Mouse (Mus musculus): Measurements from ENCODE around the gene Vps37b. TPM values are rescaled to one million over a fixed set of nuclear protein-coding genes. Genes with fewer than 3 reads are reported as not detected.

The Vps37b gene
- polyA plus RNA-seq, 1 experiment, result 39.3 TPM

GRCm38 (mm10) chr5:123969216-123969615 is 62.9 kb downstream of the Vps37b start:
- WGBS, result 76% methylated on average over 8 of the region's 8 CpGs
- no peak for DNase-seq
- Histone ChIP-seq H3K4me3 (replicated peaks; ENCODE audit: extremely low read depth, low read depth, low read length) (no peak overlapping the region), H3K4me1 (ENCODE audit: control insufficient read depth, insufficient read depth, low read length) (no peaks in the 10 kb centered on the region)
- TF ChIP-seq POLR2A (IDR thresholded peaks at IDR 0.05; ENCODE audit: borderline replicate concordance, extremely low read depth, low read depth, low read length) (no peak), CTCF (IDR thresholded peaks at IDR 0.05; ENCODE audit: insufficient read depth, low read length) (no peak)

- Histone ChIP-seq H3K4me3 (replicated peaks; ENCODE audit: extremely low read depth, low read depth, low read length) (no peak overlapping the region), H3K4me1 (ENCODE audit: control insufficient read depth, insufficient read depth, low read length) (no peaks in the 10 kb centered on the region)
- DNase-seq, result no peak
- WGBS, result 74% methylated on average over 5 of the region's 5 CpGs
- TF ChIP-seq POLR2A (IDR thresholded peaks at IDR 0.05; ENCODE audit: borderline replicate concordance, extremely low read depth, low read depth, low read length) (no peak), CTCF (IDR thresholded peaks at IDR 0.05; ENCODE audit: insufficient read depth, low read length) (no peak)
These were observed 63.6 kb downstream of the Vps37b start for GRCm38 (mm10) chr5:123968468-123968867.

- DNase-seq, result no peak
- Histone ChIP-seq H3K4me1 (ENCODE audit: control insufficient read depth, insufficient read depth, low read length) (no peaks in the 10 kb centered on the region), H3K4me3 (replicated peaks; ENCODE audit: extremely low read depth, low read depth, low read length) (no peak overlapping the region)
- 94% methylated on average over 2 of the region's 2 CpGs for WGBS
- TF ChIP-seq CTCF (IDR thresholded peaks at IDR 0.05; ENCODE audit: insufficient read depth, low read length) (no peak), POLR2A (IDR thresholded peaks at IDR 0.05; ENCODE audit: borderline replicate concordance, extremely low read depth, low read depth, low read length) (no peak)
These were observed 65.3 kb downstream of the Vps37b start for GRCm38 (mm10) chr5:123966759-123967158.

- DNase-seq, result no peak
- WGBS, result 87% methylated on average over 4 of the region's 4 CpGs
- no peak overlapping the region for H3K4me3 ChIP-seq (replicated peaks; ENCODE audit: extremely low read depth, low read depth, low read length)
- H3K4me1 ChIP-seq (ENCODE audit: control insufficient read depth, insufficient read depth, low read length), result no peaks in the 10 kb centered on the region
- TF ChIP-seq CTCF (IDR thresholded peaks at IDR 0.05; ENCODE audit: insufficient read depth, low read length) (no peak), POLR2A (IDR thresholded peaks at IDR 0.05; ENCODE audit: borderline replicate concordance, extremely low read depth, low read depth, low read length) (no peak)
These were observed 67.9 kb downstream of the Vps37b start for GRCm38 (mm10) chr5:123964208-123964607.

- DNase-seq, result no peak
- WGBS, result 88% methylated on average over 12 of the region's 12 CpGs
- H3K4me3 ChIP-seq (replicated peaks; ENCODE audit: extremely low read depth, low read depth, low read length), result no peak overlapping the region
- TF ChIP-seq CTCF (IDR thresholded peaks at IDR 0.05; ENCODE audit: insufficient read depth, low read length) (no peak), POLR2A (IDR thresholded peaks at IDR 0.05; ENCODE audit: borderline replicate concordance, extremely low read depth, low read depth, low read length) (no peak)
- H3K4me1 ChIP-seq (ENCODE audit: control insufficient read depth, insufficient read depth, low read length), result no peaks in the 10 kb centered on the region
These were observed 71.0 kb downstream of the Vps37b start for GRCm38 (mm10) chr5:123961046-123961445.

- TF ChIP-seq CTCF (IDR thresholded peaks at IDR 0.05; ENCODE audit: insufficient read depth, low read length), result no peak
- TF ChIP-seq POLR2A (IDR thresholded peaks at IDR 0.05; ENCODE audit: borderline replicate concordance, extremely low read depth, low read depth, low read length), result no peak
- peak; percentile 26 for DNase-seq
- Histone ChIP-seq H3K4me3 (replicated peaks; ENCODE audit: extremely low read depth, low read depth, low read length) (no peak overlapping the region), H3K4me1 (ENCODE audit: control insufficient read depth, insufficient read depth, low read length) (no peaks in the 10 kb centered on the region)
- WGBS, result 46% methylated on average over 8 of the region's 8 CpGs
These were observed 71.9 kb downstream of the Vps37b start for GRCm38 (mm10) chr5:123960129-123960528.

GRCm38 (mm10) chr5:123959018-123959417 is 73.1 kb downstream of the Vps37b start:
- TF ChIP-seq POLR2A (IDR thresholded peaks at IDR 0.05; ENCODE audit: borderline replicate concordance, extremely low read depth, low read depth, low read length), result no peak
- no peak for TF ChIP-seq CTCF (IDR thresholded peaks at IDR 0.05; ENCODE audit: insufficient read depth, low read length)
- 78% methylated on average over 3 of the region's 3 CpGs for WGBS

GRCm38 (mm10) chr5:123957213-123957612 is 74.9 kb downstream of the Vps37b start:
- no peak for TF ChIP-seq POLR2A (IDR thresholded peaks at IDR 0.05; ENCODE audit: borderline replicate concordance, extremely low read depth, low read depth, low read length)
- no peak for TF ChIP-seq CTCF (IDR thresholded peaks at IDR 0.05; ENCODE audit: insufficient read depth, low read length)
- WGBS, result 93% methylated on average over 8 of the region's 8 CpGs
- Histone ChIP-seq H3K4me3 (replicated peaks; ENCODE audit: extremely low read depth, low read depth, low read length) (no peak overlapping the region), H3K4me1 (ENCODE audit: control insufficient read depth, insufficient read depth, low read length) (no peaks in the 10 kb centered on the region)
- no peak for DNase-seq

More at GRCm38 (mm10) chr5:123959018-123959417, 73.1 kb downstream of the Vps37b start:
- DNase-seq, result no peak
- Histone ChIP-seq H3K4me1 (ENCODE audit: control insufficient read depth, insufficient read depth, low read length) (no peaks in the 10 kb centered on the region), H3K4me3 (replicated peaks; ENCODE audit: extremely low read depth, low read depth, low read length) (no peak overlapping the region)

Other genes starting within 250 kb of the Vps37b start
- gene Hcar2, start 166.8 kb downstream of the Vps37b start, polyA plus RNA-seq (2012; rRNA removed), result 6.0 and 12.9 TPM in 2 replicates
- gene Hcar1, start 152.2 kb downstream of the Vps37b start, polyA plus RNA-seq (2012; rRNA removed), result 1.4 and 2.7 TPM in 2 replicates
- 18.7 and 20.3 TPM in 2 replicates for gene Denr, start 125.1 kb downstream of the Vps37b start, polyA plus RNA-seq (2012; rRNA removed)
- gene Gm43518, start 104.9 kb downstream of the Vps37b start, polyA plus RNA-seq (2012; rRNA removed), result 0.41 and 0.53 TPM in 2 replicates
- gene Ccdc62, start 101.6 kb downstream of the Vps37b start, polyA plus RNA-seq (2012; rRNA removed), result 2.0 and 3.2 TPM in 2 replicates
- 31.9 and 36.4 TPM in 2 replicates for gene Hip1r, start 58.6 kb downstream of the Vps37b start, polyA plus RNA-seq (2012; rRNA removed)
- gene Abcb9, start 63.5 kb upstream of the Vps37b start, polyA plus RNA-seq (2012; rRNA removed), result 7.7 and 7.8 TPM in 2 replicates
- 42.4 and 52.2 TPM in 2 replicates for gene Ogfod2, start 80.0 kb upstream of the Vps37b start, polyA plus RNA-seq (2012; rRNA removed)
- gene Arl6ip4, start 83.8 kb upstream of the Vps37b start, polyA plus RNA-seq (2012; rRNA removed), result 32.3 and 33.6 TPM in 2 replicates
- gene Pitpnm2, start 217.5 kb upstream of the Vps37b start, polyA plus RNA-seq (2012; rRNA removed), result 122 and 163 TPM in 2 replicates

Measured in lung, adult 2 months (tissue).